Mouse (Mus musculus): Measurements from ENCODE around the gene Atad3a.
A peak's percentile ranks its signal among the peaks of the same experiment; 100 is the strongest.

The Atad3a gene

GRCm38 (mm10) chr4:155739152-155739551 is 21.7 kb downstream of the Atad3a start:
- DNase-seq (ENCODE audit: low spot score in 2 of 2) = no peak

GRCm38 (mm10) chr4:155738262-155738661 is 22.6 kb downstream of the Atad3a start:
- no peak for DNase-seq (ENCODE audit: low spot score in 2 of 2)

- DNase-seq (ENCODE audit: low spot score in 2 of 2) = no peak
Measured at GRCm38 (mm10) chr4:155736421-155736820, 24.5 kb downstream of the Atad3a start.

- no peak for DNase-seq (ENCODE audit: low spot score in 2 of 2)
Measured at GRCm38 (mm10) chr4:155735788-155736187, 25.1 kb downstream of the Atad3a start.

GRCm38 (mm10) chr4:155734951-155735702 is 25.8 kb downstream of the Atad3a start:
- DNase-seq (ENCODE audit: low spot score in 2 of 2) = no peak

GRCm38 (mm10) chr4:155734350-155734941 is 26.4 kb downstream of the Atad3a start, which contains the start of gene Tmem240:
Gene Tmem240 (plus strand): TSS chr4:155734800.
- DNase-seq (ENCODE audit: low spot score in 2 of 2) = peak; percentile 74 to 83

GRCm38 (mm10) chr4:155733267-155733666 is 27.6 kb downstream of the Atad3a start:
- DNase-seq (ENCODE audit: low spot score in 2 of 2) = no peak

- DNase-seq (ENCODE audit: low spot score in 2 of 2) = no peak
Measured at GRCm38 (mm10) chr4:155727993-155728392, 32.9 kb downstream of the Atad3a start.

GRCm38 (mm10) chr4:155721668-155722083 is 39.2 kb downstream of the Atad3a start:
- DNase-seq (ENCODE audit: low spot score in 2 of 2) = no peak

- DNase-seq (ENCODE audit: low spot score in 2 of 2) = no peak
Measured at GRCm38 (mm10) chr4:155710521-155711252, 50.2 kb downstream of the Atad3a start.

GRCm38 (mm10) chr4:155708988-155709387 is 51.9 kb downstream of the Atad3a start:
- no peak for DNase-seq (ENCODE audit: low spot score in 2 of 2)

- DNase-seq (ENCODE audit: low spot score in 2 of 2) = no peak
Measured at GRCm38 (mm10) chr4:155708582-155708981, 52.3 kb downstream of the Atad3a start.

- no peak for DNase-seq (ENCODE audit: low spot score in 2 of 2)
Measured at GRCm38 (mm10) chr4:155705592-155705929, 55.3 kb downstream of the Atad3a start.

- DNase-seq (ENCODE audit: low spot score in 2 of 2) = peak; percentile 94 to 96
Measured at GRCm38 (mm10) chr4:155704721-155705591, 55.9 kb downstream of the Atad3a start, which contains the start of gene Ssu72. Gene Ssu72 (plus strand): TSS chr4:155704800.

- DNase-seq (ENCODE audit: low spot score in 2 of 2) = no peak
Measured at GRCm38 (mm10) chr4:155703425-155703929, 57.4 kb downstream of the Atad3a start.

- DNase-seq (ENCODE audit: low spot score in 2 of 2) = no peak
Measured at GRCm38 (mm10) chr4:155700425-155700824, 60.5 kb downstream of the Atad3a start.

- DNase-seq (ENCODE audit: low spot score in 2 of 2) = no peak
Measured at GRCm38 (mm10) chr4:155696261-155697255, 64.3 kb downstream of the Atad3a start.

- DNase-seq (ENCODE audit: low spot score in 2 of 2) = no peak
Measured at GRCm38 (mm10) chr4:155695531-155696062, 65.3 kb downstream of the Atad3a start.

- peak; percentile 59 to 70 for DNase-seq (ENCODE audit: low spot score in 2 of 2)
Measured at GRCm38 (mm10) chr4:155694482-155695401, 66.2 kb downstream of the Atad3a start.

Measured in frontal cortex, postnatal 25 days (tissue).